Mouse (Mus musculus) gonadal fat pad, adult 2 months (tissue): Measurements from ENCODE around the gene Timm9. TPM values are rescaled to one million over a fixed set of nuclear protein-coding genes. Genes with fewer than 3 reads are reported as not detected.
A peak's percentile ranks its signal among the peaks of the same experiment; 100 is the strongest.

Source experiments
- DNase-seq: peaks from one replicate; pipeline ENCODE4 v3.0.0-alpha.2; 2012; ENCODE audit warnings: low read depth
- polyA plus RNA-seq: library from polyadenylated mRNA; depleted of rRNA; stranded (reverse); fragments of >200 nt; gene quantifications from 2 replicates; pipeline ENCODE4 v1.2.3, GENCODE M21; 2012; rRNA removed

The Timm9 gene
- 12.3 and 13.0 TPM in 2 replicates for polyA plus RNA-seq

- no peak for DNase-seq
Measured at GRCm38 (mm10) chr12:71136130-71136973, at the start of gene Timm9, which contains the start of gene 2700049A03Rik. Gene Timm9, minus strand, starts transcription at chr12:71136684. Gene 2700049A03Rik, plus strand, starts transcription at chr12:71136848.

GRCm38 (mm10) chr12:71184396-71184795, 47.9 kb upstream of the Timm9 start:
- DNase-seq: no peak

- DNase-seq: no peak
Measured at GRCm38 (mm10) chr12:71183736-71184135, 47.3 kb upstream of the Timm9 start.

GRCm38 (mm10) chr12:71169911-71170310, 33.4 kb upstream of the Timm9 start:
- DNase-seq: no peak

GRCm38 (mm10) chr12:71164410-71164809, 27.9 kb upstream of the Timm9 start:
- DNase-seq: no peak

- DNase-seq: no peak
Measured at GRCm38 (mm10) chr12:71157974-71158373, 21.5 kb upstream of the Timm9 start.

- no peak for DNase-seq
Measured at GRCm38 (mm10) chr12:71154979-71155378, 18.5 kb upstream of the Timm9 start.

GRCm38 (mm10) chr12:71150167-71150566, 13.7 kb upstream of the Timm9 start:
- DNase-seq: no peak

GRCm38 (mm10) chr12:71149456-71149855, 13.0 kb upstream of the Timm9 start:
- DNase-seq: no peak

- no peak for DNase-seq
Measured at GRCm38 (mm10) chr12:71148801-71149200, 12.3 kb upstream of the Timm9 start.

- DNase-seq: no peak
Measured at GRCm38 (mm10) chr12:71147641-71148040, 11.2 kb upstream of the Timm9 start.

- no peak for DNase-seq
Measured at GRCm38 (mm10) chr12:71141189-71141588, 4.7 kb upstream of the Timm9 start.

GRCm38 (mm10) chr12:71139258-71139828, 2.9 kb upstream of the Timm9 start:
- DNase-seq: no peak

- DNase-seq: no peak
Measured at GRCm38 (mm10) chr12:71137686-71138085, 1.2 kb upstream of the Timm9 start.

- peak; percentile 71 for DNase-seq
Measured at GRCm38 (mm10) chr12:71136974-71137491, 549 bp upstream of the Timm9 start.

- no peak for DNase-seq
Measured at GRCm38 (mm10) chr12:71135581-71135980, 903 bp downstream of the Timm9 start.

GRCm38 (mm10) chr12:71123286-71123685, 13.2 kb downstream of the Timm9 start:
- no peak for DNase-seq

- DNase-seq: no peak
Measured at GRCm38 (mm10) chr12:71122731-71123130, 13.8 kb downstream of the Timm9 start.

GRCm38 (mm10) chr12:71116411-71116810, 20.1 kb downstream of the Timm9 start:
- DNase-seq: no peak

GRCm38 (mm10) chr12:71113675-71114288, 22.7 kb downstream of the Timm9 start:
- no peak for DNase-seq

- DNase-seq: no peak
Measured at GRCm38 (mm10) chr12:71113074-71113473, 23.4 kb downstream of the Timm9 start.

- no peak for DNase-seq
Measured at GRCm38 (mm10) chr12:71111331-71111730, 25.2 kb downstream of the Timm9 start, which contains the start of gene Tomm20l. Gene Tomm20l, plus strand, starts transcription at chr12:71111428.
